Mouse (Mus musculus) testis, adult 2 months (tissue): ENCODE results near the gene Axdnd1.

Experiments used
- CTCF ChIP-seq: fragments of 200-500 bp; IDR thresholded peaks from 2 replicates; pipeline ENCODE4 v1.5.1; 2012; ENCODE audit warnings: low read depth, mild to moderate bottlenecking, inconsistent platforms, low read length, moderate library complexity; ENCODE audit not compliant: control insufficient read depth, insufficient read depth, insufficient replicate concordance
- POLR2A ChIP-seq: fragments of 200-500 bp; IDR thresholded peaks from 2 replicates; pipeline ENCODE4 v1.6.1; 2012; ENCODE audit warnings: low read depth, mild to moderate bottlenecking, inconsistent platforms, low read length, moderate library complexity; ENCODE audit not compliant: control insufficient read depth

DNA sequence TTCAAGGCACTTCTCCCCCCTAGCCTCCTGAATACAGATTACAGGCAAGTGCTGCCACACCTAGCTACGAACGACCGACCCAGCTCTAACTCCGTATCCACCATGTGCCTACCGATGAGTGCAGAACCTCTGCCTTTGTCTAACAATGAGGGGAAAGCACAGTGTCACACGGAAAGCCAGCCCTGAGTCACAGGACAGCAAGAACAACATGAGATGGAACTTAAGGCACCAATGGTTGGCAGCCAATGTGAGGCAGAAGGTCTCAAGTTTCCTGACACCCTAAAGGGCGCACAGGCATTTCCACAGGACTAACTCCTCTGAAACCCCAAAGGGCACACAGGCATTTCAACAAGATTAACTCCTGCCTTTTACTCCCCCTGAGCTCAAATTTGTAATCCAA, 28.1 kb upstream of the Axdnd1 start:
- TF ChIP-seq CTCF = no peak
- no peak for TF ChIP-seq POLR2A
